Mouse (Mus musculus) midbrain, embryonic 14.5 days (tissue): Measurements from ENCODE around the gene Sfmbt1. TPM values are rescaled to one million over a fixed set of nuclear protein-coding genes. Genes with fewer than 3 reads are reported as not detected.

Experiments
- ATAC-seq: fragments of 200-750 bp; cut with Nextera tagmentation; 2 replicates; pipeline ENCODE4 v1.8.0; 2017; ENCODE audit warnings: moderate number of reproducible peaks, moderate library complexity; ENCODE audit not compliant: low FRiP score, low TSS enrichment
- DNase-seq: peaks from one replicate; pipeline ENCODE4 v3.0.0-alpha.2; 2015
- H3K27ac ChIP-seq: fragments of 300-500 bp; sonication (generic); replicated peaks from 2 replicates; pipeline ENCODE4 v1.5.1; 2014; ENCODE audit warnings: mild to moderate bottlenecking, low read depth, low read length, moderate library complexity
- H3K27me3 ChIP-seq: fragments of 300-500 bp; sonication (generic); 2 replicates; pipeline ENCODE4 v1.6.1; 2014; ENCODE audit warnings: low read length, control low read depth, mixed read lengths; ENCODE audit not compliant: control insufficient read depth, insufficient read depth
- H3K36me3 ChIP-seq: fragments of 300-500 bp; sonication (generic); 2 replicates; pipeline ENCODE4 v1.6.1; 2014; ENCODE audit warnings: low read length, control low read depth; ENCODE audit not compliant: control insufficient read depth, insufficient read depth
- H3K4me1 ChIP-seq: fragments of 300-500 bp; sonication (generic); 2 replicates; pipeline ENCODE4 v1.6.1; 2014; ENCODE audit warnings: mild to moderate bottlenecking, antibody characterized with exemption, low read length, control low read depth; ENCODE audit not compliant: control insufficient read depth, insufficient read depth
- H3K4me2 ChIP-seq: fragments of 300-500 bp; sonication (generic); 2 replicates; pipeline ENCODE4 v1.6.1; 2014; ENCODE audit warnings: mild to moderate bottlenecking, low read length, moderate library complexity
- H3K4me3 ChIP-seq: fragments of 300-500 bp; sonication (generic); replicated peaks from 2 replicates; pipeline ENCODE4 v1.5.1; 2014; ENCODE audit warnings: low read depth, low read length
- H3K9ac ChIP-seq: fragments of 300-500 bp; sonication (generic); replicated peaks from 2 replicates; pipeline ENCODE4 v1.6.1; 2014; ENCODE audit warnings: mild to moderate bottlenecking, low read length, moderate library complexity
- H3K9me3 ChIP-seq: fragments of 300-500 bp; sonication (generic); 2 replicates; pipeline ENCODE4 v1.6.1; 2016; ENCODE audit warnings: low read length, control low read depth, mixed read lengths; ENCODE audit not compliant: control insufficient read depth
- WGBS: fragments of 180-500 bp; shearing (Covaris S2); extraction: QIAGEN DNeasy Blood & Tissue Kit; methylation state at CpG from one replicate; pipeline ENCODE4 v1.1.7; 2014; 5-methylcytosine and 5-hydroxymethylcytosine counted together
- polyA plus RNA-seq: library from polyadenylated mRNA; unstranded; fragments of >200 nt; fragmentation: Nextera tagmentation; extraction: Ambion mirVana; gene quantifications from 2 replicates; pipeline ENCODE4 v1.2.1, GENCODE M21; 2014

The Sfmbt1 gene
- polyA plus RNA-seq, 1 experiment from 2014 or later = 20.9 TPM

- Histone ChIP-seq H3K9ac (no peak overlapping the region), H3K4me1 (no peaks in the 10 kb centered on the region), H3K9me3 (no peaks in the 10 kb centered on the region), H3K36me3 (no peaks in the 10 kb centered on the region), H3K4me2 (no peak overlapping the region), H3K27me3 (no peaks in the 10 kb centered on the region), H3K27ac (no peak overlapping the region), H3K4me3 (no peak overlapping the region)
- 92% methylated on average over 3 of the region's 3 CpGs for WGBS
- DNase-seq (no peak), ATAC-seq (no peak)
These were observed 17.2 kb downstream of the Sfmbt1 start for GRCm38 (mm10) chr14:30731896-30732295.

DNA sequence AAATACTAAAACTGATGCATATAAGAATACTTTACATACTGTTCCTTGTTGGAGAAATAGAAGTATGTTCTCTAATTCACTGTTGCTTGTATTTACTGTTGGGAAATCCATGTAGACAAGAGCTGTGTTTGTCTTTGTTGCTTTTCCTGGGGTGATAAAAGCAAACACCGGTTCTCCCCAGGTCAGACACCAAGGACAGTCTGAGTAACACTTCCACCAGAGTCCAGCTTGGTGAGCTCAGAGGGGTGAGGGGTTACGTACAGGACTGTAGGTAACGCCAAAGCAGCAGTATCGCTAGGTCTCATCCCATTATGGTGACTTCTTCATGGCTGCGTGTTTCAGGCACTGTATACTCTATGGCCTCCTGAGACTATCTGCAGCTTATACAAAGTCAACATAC lies 20.0 kb downstream of the Sfmbt1 start:
- Histone ChIP-seq H3K36me3 (no peaks in the 10 kb centered on the region), H3K4me3 (no peak overlapping the region), H3K4me2 (no peak overlapping the region), H3K9ac (no peak overlapping the region), H3K4me1 (no peaks in the 10 kb centered on the region), H3K27me3 (no peaks in the 10 kb centered on the region), H3K9me3 (no peaks in the 10 kb centered on the region), H3K27ac (no peak overlapping the region)
- ATAC-seq (no peak), DNase-seq (no peak)
- 95% methylated on average over 5 of the region's 5 CpGs for WGBS

GRCm38 (mm10) chr14:30735810-30736209 lies 21.2 kb downstream of the Sfmbt1 start:
- Histone ChIP-seq H3K27ac (no peak overlapping the region), H3K9ac (no peak overlapping the region), H3K4me3 (no peak overlapping the region), H3K4me2 (no peak overlapping the region), H3K9me3 (no peaks in the 10 kb centered on the region), H3K27me3 (no peaks in the 10 kb centered on the region), H3K4me1 (no peaks in the 10 kb centered on the region), H3K36me3 (no peaks in the 10 kb centered on the region)
- WGBS = 84% methylated on average over 3 of the region's 3 CpGs
- no peak for ATAC-seq
- DNase-seq = no peak

- Histone ChIP-seq H3K9me3 (no peaks in the 10 kb centered on the region), H3K27me3 (no peaks in the 10 kb centered on the region), H3K4me2 (no peak overlapping the region), H3K9ac (no peak overlapping the region), H3K4me1 (no peaks in the 10 kb centered on the region), H3K27ac (no peak overlapping the region), H3K4me3 (no peak overlapping the region), H3K36me3 (no peaks in the 10 kb centered on the region)
- WGBS = 94% methylated on average over 1 of the region's 1 CpGs
- ATAC-seq (no peak), DNase-seq (no peak)
These were observed 21.8 kb downstream of the Sfmbt1 start for GRCm38 (mm10) chr14:30736413-30736812.

DNA sequence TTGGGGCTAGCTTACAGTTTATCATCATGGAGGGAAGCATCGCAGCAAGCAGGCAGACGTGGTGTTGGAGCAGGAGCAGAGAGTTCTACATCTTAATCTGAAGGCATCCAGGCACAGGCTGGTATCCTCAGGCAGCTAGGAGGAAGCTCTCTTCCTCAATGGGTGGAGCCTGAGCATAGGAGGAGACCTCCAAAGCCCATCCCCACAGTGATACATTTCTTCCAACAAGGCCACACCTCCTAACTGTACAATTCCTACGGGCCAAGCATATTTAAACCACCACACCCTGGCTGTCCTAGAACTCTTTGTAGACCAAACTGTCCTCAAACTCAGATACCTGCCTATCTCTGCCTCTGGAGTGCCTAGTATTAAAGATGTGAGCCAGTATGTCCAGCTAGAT lies 29.2 kb downstream of the Sfmbt1 start:
- Histone ChIP-seq H3K4me3 (no peak overlapping the region), H3K4me1 (no peaks in the 10 kb centered on the region), H3K27me3 (no peaks in the 10 kb centered on the region), H3K9ac (no peak overlapping the region), H3K36me3 (no peaks in the 10 kb centered on the region), H3K27ac (no peak overlapping the region), H3K4me2 (no peak overlapping the region), H3K9me3 (no peaks in the 10 kb centered on the region)
- DNase-seq = no peak
- WGBS = 80% methylated on average over 3 of the region's 3 CpGs
- ATAC-seq = no peak

DNA sequence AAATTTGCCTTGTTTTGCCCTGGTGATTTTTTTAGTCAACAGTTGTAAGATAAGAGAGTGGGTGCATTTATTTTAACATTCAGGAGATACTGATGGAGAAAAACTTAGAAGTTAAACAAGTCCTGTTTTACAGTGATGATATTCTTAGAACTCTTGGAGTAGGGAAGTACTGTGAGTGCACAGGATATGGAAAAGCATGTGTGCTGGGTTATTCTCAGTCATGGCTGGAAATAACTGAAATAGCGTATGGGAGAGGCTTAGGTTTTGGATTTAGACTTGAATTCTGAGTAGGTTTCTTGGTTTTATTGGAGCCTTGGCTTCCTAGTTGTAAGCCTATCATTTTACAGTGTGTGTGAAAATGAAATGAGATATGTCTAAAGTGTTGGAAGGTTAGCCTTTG lies 31.5 kb downstream of the Sfmbt1 start:
- Histone ChIP-seq H3K4me3 (no peak overlapping the region), H3K27me3 (no peaks in the 10 kb centered on the region), H3K27ac (no peak overlapping the region), H3K4me2 (no peak overlapping the region), H3K9ac (no peak overlapping the region), H3K36me3 (no peaks in the 10 kb centered on the region), H3K9me3 (no peaks in the 10 kb centered on the region), H3K4me1 (no peaks in the 10 kb centered on the region)
- WGBS = 98% methylated on average over 1 of the region's 1 CpGs
- no peak for DNase-seq
- ATAC-seq = no peak

DNA sequence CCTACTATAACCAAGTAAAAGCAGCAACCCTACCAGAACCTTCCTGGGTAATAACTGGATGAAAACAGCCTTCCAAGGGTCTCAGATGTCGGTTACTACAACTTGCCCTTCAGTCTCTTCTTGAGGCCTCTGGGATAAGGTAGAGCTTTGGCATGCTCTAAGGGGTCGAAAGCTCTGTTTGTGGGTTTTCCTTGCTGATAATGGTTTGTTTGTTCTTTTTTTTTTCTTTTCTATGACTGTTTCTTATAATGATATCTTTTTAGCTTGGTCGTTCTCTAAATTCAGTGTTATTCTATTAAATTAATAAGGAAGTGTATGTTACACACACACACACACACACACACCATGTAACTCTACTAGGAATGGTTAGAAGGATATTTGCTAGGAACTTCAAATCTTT lies 42.6 kb downstream of the Sfmbt1 start:
- Histone ChIP-seq H3K27me3 (no peaks in the 10 kb centered on the region), H3K27ac (no peak overlapping the region), H3K9me3 (no peaks in the 10 kb centered on the region), H3K36me3 (no peaks in the 10 kb centered on the region), H3K4me1 (no peaks in the 10 kb centered on the region), H3K4me2 (no peak overlapping the region), H3K9ac (no peak overlapping the region), H3K4me3 (no peak overlapping the region)
- DNase-seq (no peak), ATAC-seq (no peak)
- WGBS = 95% methylated on average over 3 of the region's 3 CpGs

GRCm38 (mm10) chr14:30761211-30761610 lies 46.6 kb downstream of the Sfmbt1 start:
- 97% methylated on average over 1 of the region's 1 CpGs for WGBS
- ATAC-seq = no peak
- H3K27me3 ChIP-seq = no peaks in the 10 kb centered on the region
- H3K4me2 ChIP-seq = no peak overlapping the region
- H3K9me3 ChIP-seq = no peaks in the 10 kb centered on the region
- no peak overlapping the region for H3K27ac ChIP-seq
- H3K4me1 ChIP-seq = no peaks in the 10 kb centered on the region
- DNase-seq = no peak
- no peaks in the 10 kb centered on the region for H3K36me3 ChIP-seq
- H3K4me3 ChIP-seq = no peak overlapping the region
- no peak overlapping the region for H3K9ac ChIP-seq

- no peak for ATAC-seq
- Histone ChIP-seq H3K4me2 (no peak overlapping the region), H3K4me3 (no peak overlapping the region), H3K27ac (no peak overlapping the region), H3K27me3 (no peaks in the 10 kb centered on the region), H3K9ac (no peak overlapping the region), H3K36me3 (no peaks in the 10 kb centered on the region), H3K9me3 (no peaks in the 10 kb centered on the region), H3K4me1 (no peaks in the 10 kb centered on the region)
- 89% methylated on average over 7 of the region's 7 CpGs for WGBS
- DNase-seq = no peak
These were observed 47.7 kb downstream of the Sfmbt1 start for GRCm38 (mm10) chr14:30762131-30762903.
